Mouse (Mus musculus) liver, adult 2 months (tissue): ENCODE measurements at regions not wholly inside any gene's neighbourhood (a gene's known extent, or its start where the extent isn't known, plus 50 kb on each side); places are given as distances from the start of the nearest gene placed in this dataset.

Experiments
- DNase-seq: peaks from one replicate; pipeline ENCODE4 v3.0.0-alpha.2; 2011; ENCODE audit warnings: low read depth, low spot score; ENCODE audit errors: extremely low read depth
- H3K27ac ChIP-seq: fragments of 200-500 bp; replicated peaks from 2 replicates; pipeline ENCODE4 v1.5.1; 2012; ENCODE audit warnings: low read depth, mild to moderate bottlenecking, control low read depth, inconsistent platforms, low read length; ENCODE audit not compliant: insufficient read depth
- H3K27me3 ChIP-seq: fragments of 200-500 bp; 2 replicates; pipeline ENCODE4 v1.6.1; 2012; ENCODE audit warnings: mild to moderate bottlenecking, moderate library complexity, low read length, inconsistent platforms; ENCODE audit not compliant: control insufficient read depth, insufficient read depth
- H3K36me3 ChIP-seq: fragments of 200-500 bp; 2 replicates; pipeline ENCODE4 v1.6.1; 2012; ENCODE audit warnings: low read length, inconsistent platforms; ENCODE audit not compliant: control insufficient read depth, insufficient read depth
- H3K4me1 ChIP-seq: fragments of 200-500 bp; 2 replicates; pipeline ENCODE4 v1.6.1; 2011; ENCODE audit warnings: low read length; ENCODE audit not compliant: control insufficient read depth, insufficient read depth
- H3K4me3 ChIP-seq: fragments of 200-500 bp; 2 replicates; pipeline ENCODE4 v1.5.1; 2011; ENCODE audit warnings: low read depth, mild to moderate bottlenecking, control low read depth, low read length, moderate library complexity; ENCODE audit not compliant: insufficient read depth
- H3K79me2 ChIP-seq: fragments of 200-500 bp; 2 replicates; pipeline ENCODE4 v1.6.1; 2012; ENCODE audit warnings: inconsistent platforms, mild to moderate bottlenecking, low read length, moderate library complexity; ENCODE audit not compliant: control insufficient read depth, insufficient read depth
- H3K9ac ChIP-seq: fragments of 200-500 bp; 2 replicates; pipeline ENCODE4 v1.6.1; 2012; ENCODE audit warnings: low read depth, mild to moderate bottlenecking, control low read depth, inconsistent platforms, low read length
- CTCF ChIP-seq: fragments of 200-500 bp; IDR thresholded peaks from 2 replicates; pipeline ENCODE4 v1.5.1; 2011; ENCODE audit warnings: low read depth, low read length, control low read depth
- POLR2A ChIP-seq: fragments of 200-500 bp; IDR thresholded peaks from 2 replicates; pipeline ENCODE4 v1.6.1; 2011; ENCODE audit warnings: low read length, control low read depth; ENCODE audit not compliant: insufficient read depth; ENCODE audit errors: extremely low read depth
- WGBS: fragments of 180-500 bp; shearing (Covaris S2); methylation state at CpG from one replicate; pipeline ENCODE4 v1.1.7; 2018; 5-methylcytosine and 5-hydroxymethylcytosine counted together

DNA sequence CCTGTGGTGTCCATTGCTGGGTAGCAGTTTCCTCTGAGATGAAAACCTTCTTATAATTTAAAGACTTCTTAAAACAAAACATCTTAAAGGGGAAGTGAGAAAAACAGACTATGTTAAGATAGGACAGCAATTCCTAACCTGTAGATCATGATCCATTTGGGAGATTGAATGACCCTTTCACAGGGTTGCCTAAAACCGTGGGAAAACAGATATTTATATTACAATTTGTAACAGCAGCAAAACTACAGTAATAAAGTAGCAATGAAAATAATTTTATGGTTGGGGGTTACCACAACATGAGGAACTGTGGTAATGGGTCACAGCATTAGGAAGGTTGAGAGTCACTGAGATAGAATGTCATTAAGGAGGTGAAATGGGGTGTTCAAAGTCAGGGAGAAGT is 111.9 kb upstream of the Cpsf6 start:
- no peak for DNase-seq
- WGBS, result 88% methylated on average over 1 of the region's 1 CpGs

DNA sequence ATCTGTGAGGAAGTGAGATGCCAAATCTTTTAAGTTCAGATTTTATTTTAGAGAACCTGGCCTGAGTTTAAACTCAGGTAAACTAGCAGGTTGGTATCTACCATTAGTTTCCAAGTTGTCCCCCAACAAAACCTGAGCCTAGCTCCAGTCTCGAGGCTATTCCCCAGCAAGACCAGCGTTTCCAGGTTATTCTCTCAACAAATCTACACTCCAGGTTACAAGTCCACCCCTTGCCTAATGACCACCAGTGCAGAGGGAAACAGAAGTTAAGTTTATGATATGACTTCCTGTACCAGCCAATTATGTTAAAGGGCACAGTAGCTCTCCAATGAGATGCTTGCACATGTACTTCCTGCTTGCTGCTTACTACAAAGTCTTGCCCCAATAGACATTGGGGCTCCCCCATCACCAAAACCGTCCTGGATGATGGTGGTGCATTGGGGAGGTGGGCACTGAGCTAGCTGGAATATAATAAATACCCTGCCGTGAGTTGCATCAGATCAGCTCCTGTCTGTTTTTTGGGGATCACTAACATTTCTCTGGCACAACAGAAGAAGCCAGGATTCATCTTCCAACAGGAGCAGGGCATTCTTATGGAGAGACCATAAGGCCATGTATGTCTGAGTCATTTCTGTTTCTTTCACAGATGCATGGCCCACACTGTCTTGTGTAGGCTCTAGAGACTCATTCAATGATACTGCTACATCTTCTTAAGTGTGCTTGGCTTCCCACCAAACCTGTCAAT is 111.2 kb upstream of the Cpsf6 start:
- no peak overlapping the region for H3K27ac ChIP-seq
- no peaks in the 10 kb centered on the region; the same call in 1 of the 2 replicates for H3K4me1 ChIP-seq
- H3K4me3 ChIP-seq, result no peak overlapping the region
- DNase-seq, result no peak
- WGBS, result 91% methylated on average over 4 of the region's 4 CpGs
- TF ChIP-seq POLR2A, result no peak
- TF ChIP-seq CTCF, result no peak
- no peaks in the 10 kb centered on the region for H3K79me2 ChIP-seq
- H3K36me3 ChIP-seq, result no peaks in the 10 kb centered on the region
- no peak overlapping the region for H3K9ac ChIP-seq
- H3K27me3 ChIP-seq, result no peaks in the 10 kb centered on the region

More for the DNA sequence above, 111.9 kb upstream of the Cpsf6 start:
- H3K9ac ChIP-seq, result no peak overlapping the region
- no peaks in the 10 kb centered on the region for H3K27me3 ChIP-seq
- H3K4me3 ChIP-seq, result no peak overlapping the region
- no peaks in the 10 kb centered on the region for H3K36me3 ChIP-seq
- no peaks in the 10 kb centered on the region; the same call in 1 of the 2 replicates for H3K4me1 ChIP-seq
- TF ChIP-seq POLR2A (no peak), CTCF (no peak)
- H3K79me2 ChIP-seq, result no peaks in the 10 kb centered on the region
- no peak overlapping the region for H3K27ac ChIP-seq

DNA sequence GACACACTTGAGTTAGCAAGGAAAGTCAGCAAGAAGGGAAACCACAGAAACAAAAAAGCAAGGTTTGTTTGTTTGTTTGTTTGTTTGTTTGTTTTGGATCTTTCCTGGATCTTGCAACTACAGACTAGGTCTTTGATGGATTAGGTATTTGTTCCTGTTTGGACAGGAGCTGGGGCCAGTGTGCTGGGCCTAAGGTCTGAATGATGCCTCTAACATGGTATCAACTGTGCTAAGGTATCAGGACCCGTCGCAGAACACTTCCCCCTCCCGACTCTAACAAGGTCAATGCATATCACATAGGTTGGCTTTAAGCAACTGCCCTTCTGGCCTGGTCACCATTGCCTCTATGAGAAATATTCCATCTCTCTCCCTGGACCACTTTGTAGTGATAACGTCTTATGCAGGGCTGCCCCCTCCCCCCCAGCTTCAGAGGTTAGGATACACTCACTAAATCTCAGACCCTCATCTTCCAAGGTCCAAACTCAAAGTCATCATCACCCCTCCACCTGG is 103.3 kb upstream of the Cpsf6 start:
- no peaks in the 10 kb centered on the region for H3K36me3 ChIP-seq
- no peak overlapping the region for H3K9ac ChIP-seq
- H3K79me2 ChIP-seq, result no peaks in the 10 kb centered on the region
- H3K4me1 ChIP-seq, result no peaks in the 10 kb centered on the region
- H3K4me3 ChIP-seq, result no peak overlapping the region
- no peak for DNase-seq
- WGBS, result 97% methylated on average over 4 of the region's 4 CpGs
- H3K27me3 ChIP-seq, result no peaks in the 10 kb centered on the region
- no peak for TF ChIP-seq POLR2A
- no peak for TF ChIP-seq CTCF
- no peak overlapping the region for H3K27ac ChIP-seq

DNA sequence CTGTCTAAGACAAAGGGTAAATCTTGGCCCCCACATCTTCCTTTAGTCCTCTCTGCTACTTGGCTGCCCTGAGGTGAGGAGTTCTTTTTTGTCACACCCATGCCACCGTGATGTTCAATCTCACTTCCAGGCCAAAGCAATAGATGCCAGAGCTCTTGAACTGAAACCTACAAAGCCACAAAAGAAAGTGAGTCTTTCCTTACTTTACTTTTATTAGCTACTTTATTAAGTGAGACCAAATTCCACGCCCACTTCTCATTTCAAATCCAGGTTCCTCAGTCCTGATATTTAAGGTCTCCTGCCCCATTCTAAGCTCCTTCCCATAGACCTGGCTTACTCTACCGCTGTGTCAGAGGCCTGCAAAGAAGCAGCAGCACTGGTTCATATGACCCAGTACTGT is 102.5 kb upstream of the Cpsf6 start:
- DNase-seq, result no peak
- no peak for TF ChIP-seq CTCF
- no peak for TF ChIP-seq POLR2A
- H3K27ac ChIP-seq, result no peak overlapping the region
- no peaks in the 10 kb centered on the region for H3K36me3 ChIP-seq
- no peaks in the 10 kb centered on the region for H3K79me2 ChIP-seq
- 92% methylated on average over 3 of the region's 3 CpGs for WGBS
- H3K27me3 ChIP-seq, result no peaks in the 10 kb centered on the region
- no peak overlapping the region for H3K9ac ChIP-seq
- H3K4me3 ChIP-seq, result no peak overlapping the region
- no peaks in the 10 kb centered on the region for H3K4me1 ChIP-seq

DNA sequence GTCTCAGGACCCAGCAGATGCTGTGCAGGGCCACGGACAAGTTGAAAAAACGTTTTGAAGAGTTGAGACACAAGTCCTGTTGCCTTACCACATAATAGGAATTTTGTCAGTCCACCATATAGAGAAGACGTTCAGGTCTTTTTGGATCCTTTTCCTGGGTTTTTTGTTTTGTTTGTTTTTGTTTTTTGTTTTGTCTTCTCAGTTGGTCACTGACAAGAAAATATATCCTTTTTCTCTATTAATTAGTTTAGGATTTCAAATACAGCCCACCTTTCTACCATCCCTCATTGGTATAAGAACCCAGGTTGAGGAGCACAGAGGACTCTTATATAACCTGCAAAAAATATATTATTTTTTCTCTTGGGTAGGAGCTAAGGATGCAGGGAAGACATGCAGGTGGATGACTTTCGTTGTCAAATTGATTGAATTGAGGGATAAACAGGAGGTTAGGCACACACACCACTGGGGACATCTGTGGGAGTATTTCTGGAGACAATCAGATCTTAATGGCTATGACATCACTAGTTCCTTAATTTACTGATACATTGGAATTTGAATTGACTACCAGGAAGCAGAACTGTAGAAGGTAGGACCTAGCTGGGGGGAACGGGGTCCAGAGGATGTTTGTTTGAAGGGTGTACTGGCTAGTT is 101.7 kb upstream of the Cpsf6 start:
- Histone ChIP-seq H3K36me3 (no peaks in the 10 kb centered on the region), H3K4me3 (no peak overlapping the region), H3K9ac (no peak overlapping the region), H3K79me2 (no peaks in the 10 kb centered on the region), H3K4me1 (no peaks in the 10 kb centered on the region), H3K27me3 (no peaks in the 10 kb centered on the region), H3K27ac (no peak overlapping the region)
- 83% methylated on average over 5 of the region's 5 CpGs for whole genome bisulfite sequencing
- no peak for DNase-seq
- TF ChIP-seq POLR2A (no peak), CTCF (no peak)

DNA sequence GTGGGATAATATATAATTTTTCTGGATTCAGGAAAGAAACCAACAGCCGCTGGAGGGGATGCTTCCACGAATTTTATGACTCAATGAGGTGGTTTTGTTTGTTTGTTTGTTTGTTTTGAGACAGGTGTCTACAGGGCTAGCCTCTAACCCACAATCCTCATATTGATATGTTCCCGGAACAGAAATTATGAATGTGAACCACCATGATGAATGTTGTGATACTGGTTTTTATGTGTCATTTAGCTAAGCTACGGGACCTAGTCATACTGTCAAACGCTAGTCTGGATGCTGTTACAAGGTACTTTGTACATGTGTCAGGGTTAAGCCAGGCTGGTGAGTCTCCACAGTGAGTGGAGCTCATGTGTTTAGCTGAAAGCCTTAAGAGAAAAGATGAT is 100.6 kb upstream of the Cpsf6 start:
- Histone ChIP-seq H3K9ac (no peak overlapping the region), H3K4me3 (no peak overlapping the region), H3K79me2 (no peaks in the 10 kb centered on the region), H3K36me3 (no peaks in the 10 kb centered on the region), H3K27me3 (no peaks in the 10 kb centered on the region), H3K27ac (no peak overlapping the region), H3K4me1 (no peaks in the 10 kb centered on the region)
- 92% methylated on average over 5 of the region's 5 CpGs for WGBS
- TF ChIP-seq CTCF (no peak), POLR2A (no peak)
- DNase-seq, result no peak
